Mouse (Mus musculus): Measurements from ENCODE around the gene Inpp5k. TPM values are rescaled to one million over a fixed set of nuclear protein-coding genes. Genes with fewer than 3 reads are reported as not detected.

The Inpp5k gene
- polyA plus RNA-seq, 1 experiment, result 20.7 TPM

GRCm38 (mm10) chr11:75608776-75609175, 22.0 kb upstream of the Inpp5k start:
- Histone ChIP-seq H3K4me2 (ENCODE audit: low read depth) (no peak overlapping the region), H3K79me2 (ENCODE audit: control insufficient read depth, insufficient read depth) (no peaks in the 10 kb centered on the region), H3K36me3 (ENCODE audit: control insufficient read depth, insufficient read depth) (peaks cover 49% of the 10 kb centered on the region), H3K4me3 (no peak overlapping the region), H3K27me3 (ENCODE audit: control insufficient read depth, insufficient read depth, insufficient read length) (no peaks in the 10 kb centered on the region), H3ac (ENCODE audit: control insufficient read depth, insufficient read length) (no peak overlapping the region)
- no peak for TF ChIP-seq CEBPB (IDR thresholded peaks at IDR 0.05; ENCODE audit: insufficient read depth, poor library complexity, severe bottlenecking)
- no peak for TF ChIP-seq POLR2AphosphoS2 (IDR thresholded peaks at IDR 0.05; ENCODE audit: insufficient read length, low read depth)
- no peak for TF ChIP-seq SRF (IDR thresholded peaks at IDR 0.05; ENCODE audit: control insufficient read depth, insufficient read length, low read depth)
- no peak for TF ChIP-seq TCF12 (IDR thresholded peaks at IDR 0.05; ENCODE audit: insufficient read depth, poor library complexity, severe bottlenecking)
- TF ChIP-seq MYOD1 (IDR thresholded peaks at IDR 0.05; ENCODE audit: control insufficient read depth in 1 of 3, insufficient read length in 2 of 3, low read depth in 2 of 3), result no peak
- no peak for TF ChIP-seq MAX (IDR thresholded peaks at IDR 0.05; ENCODE audit: low read depth)
- no peak for TF ChIP-seq USF1 (IDR thresholded peaks at IDR 0.05; ENCODE audit: low read depth)
- TF ChIP-seq REST (IDR thresholded peaks at IDR 0.05; ENCODE audit: insufficient read depth, insufficient read length), result no peak
- no peak for TF ChIP-seq TCF3 (IDR thresholded peaks at IDR 0.05; ENCODE audit: insufficient read length, low read depth)
- TF ChIP-seq E2F4 (IDR thresholded peaks at IDR 0.05; ENCODE audit: insufficient read depth), result no peak
- TF ChIP-seq MYOG (IDR thresholded peaks at IDR 0.05; ENCODE audit: control insufficient read depth in 1 of 3, insufficient read depth in 1 of 3, insufficient read length in 2 of 3, low read depth in 2 of 3), result no peak
- no peak for TF ChIP-seq POLR2A (IDR thresholded peaks at IDR 0.05; ENCODE audit: insufficient read length, low read depth)

GRCm38 (mm10) chr11:75610021-75610420, 20.8 kb upstream of the Inpp5k start:
- Histone ChIP-seq H3K4me3 (no peak overlapping the region), H3K79me2 (ENCODE audit: control insufficient read depth, insufficient read depth) (no peaks in the 10 kb centered on the region), H3K4me2 (ENCODE audit: low read depth) (no peak overlapping the region), H3ac (ENCODE audit: control insufficient read depth, insufficient read length) (no peak overlapping the region), H3K36me3 (ENCODE audit: control insufficient read depth, insufficient read depth) (peaks cover 44% of the 10 kb centered on the region), H3K27me3 (ENCODE audit: control insufficient read depth, insufficient read depth, insufficient read length) (no peaks in the 10 kb centered on the region)
- TF ChIP-seq POLR2A (IDR thresholded peaks at IDR 0.05; ENCODE audit: insufficient read length, low read depth) (no peak), USF1 (IDR thresholded peaks at IDR 0.05; ENCODE audit: low read depth) (no peak), TCF3 (IDR thresholded peaks at IDR 0.05; ENCODE audit: insufficient read length, low read depth) (no peak), TCF12 (IDR thresholded peaks at IDR 0.05; ENCODE audit: insufficient read depth, poor library complexity, severe bottlenecking) (no peak), MAX (IDR thresholded peaks at IDR 0.05; ENCODE audit: low read depth) (no peak), REST (IDR thresholded peaks at IDR 0.05; ENCODE audit: insufficient read depth, insufficient read length) (no peak), E2F4 (IDR thresholded peaks at IDR 0.05; ENCODE audit: insufficient read depth) (no peak), MYOG (IDR thresholded peaks at IDR 0.05; ENCODE audit: control insufficient read depth in 1 of 3, insufficient read depth in 1 of 3, insufficient read length in 2 of 3, low read depth in 2 of 3) (no peak), CEBPB (IDR thresholded peaks at IDR 0.05; ENCODE audit: insufficient read depth, poor library complexity, severe bottlenecking) (no peak), POLR2AphosphoS2 (IDR thresholded peaks at IDR 0.05; ENCODE audit: insufficient read length, low read depth) (no peak), SRF (IDR thresholded peaks at IDR 0.05; ENCODE audit: control insufficient read depth, insufficient read length, low read depth) (no peak), MYOD1 (IDR thresholded peaks at IDR 0.05; ENCODE audit: control insufficient read depth in 1 of 3, insufficient read length in 2 of 3, low read depth in 2 of 3) (no peak)

- no peaks in the 10 kb centered on the region for H3K79me2 ChIP-seq (ENCODE audit: control insufficient read depth, insufficient read depth)
- no peak overlapping the region for H3K4me3 ChIP-seq
- TF ChIP-seq TCF12 (IDR thresholded peaks at IDR 0.05; ENCODE audit: insufficient read depth, poor library complexity, severe bottlenecking), result no peak
- TF ChIP-seq MAX (IDR thresholded peaks at IDR 0.05; ENCODE audit: low read depth), result no peak
- TF ChIP-seq POLR2AphosphoS2 (IDR thresholded peaks at IDR 0.05; ENCODE audit: insufficient read length, low read depth), result no peak
- TF ChIP-seq POLR2A (IDR thresholded peaks at IDR 0.05; ENCODE audit: insufficient read length, low read depth), result no peak
- TF ChIP-seq MYOG (IDR thresholded peaks at IDR 0.05; ENCODE audit: control insufficient read depth in 1 of 3, insufficient read depth in 1 of 3, insufficient read length in 2 of 3, low read depth in 2 of 3), result no peak
- no peak for TF ChIP-seq CEBPB (IDR thresholded peaks at IDR 0.05; ENCODE audit: insufficient read depth, poor library complexity, severe bottlenecking)
- no peak for TF ChIP-seq USF1 (IDR thresholded peaks at IDR 0.05; ENCODE audit: low read depth)
- TF ChIP-seq SRF (IDR thresholded peaks at IDR 0.05; ENCODE audit: control insufficient read depth, insufficient read length, low read depth), result no peak
- no peaks in the 10 kb centered on the region for H3K27me3 ChIP-seq (ENCODE audit: control insufficient read depth, insufficient read depth, insufficient read length)
- no peak overlapping the region for H3K4me2 ChIP-seq (ENCODE audit: low read depth)
- no peak overlapping the region for H3ac ChIP-seq (ENCODE audit: control insufficient read depth, insufficient read length)
- H3K36me3 ChIP-seq (ENCODE audit: control insufficient read depth, insufficient read depth), result peaks cover 46% of the 10 kb centered on the region
Observed at GRCm38 (mm10) chr11:75614769-75615168, 16.0 kb upstream of the Inpp5k start.

GRCm38 (mm10) chr11:75615556-75615955, 15.2 kb upstream of the Inpp5k start:
- H3K27me3 ChIP-seq (ENCODE audit: control insufficient read depth, insufficient read depth, insufficient read length), result no peaks in the 10 kb centered on the region
- H3ac ChIP-seq (ENCODE audit: control insufficient read depth, insufficient read length), result no peak overlapping the region
- H3K79me2 ChIP-seq (ENCODE audit: control insufficient read depth, insufficient read depth), result no peaks in the 10 kb centered on the region
- no peak overlapping the region for H3K4me2 ChIP-seq (ENCODE audit: low read depth)
- H3K36me3 ChIP-seq (ENCODE audit: control insufficient read depth, insufficient read depth), result peaks cover 41% of the 10 kb centered on the region
- no peak overlapping the region for H3K4me3 ChIP-seq
- TF ChIP-seq REST (IDR thresholded peaks at IDR 0.05; ENCODE audit: insufficient read depth, insufficient read length) (no peak), POLR2A (IDR thresholded peaks at IDR 0.05; ENCODE audit: insufficient read length, low read depth) (no peak), TCF12 (IDR thresholded peaks at IDR 0.05; ENCODE audit: insufficient read depth, poor library complexity, severe bottlenecking) (no peak), E2F4 (IDR thresholded peaks at IDR 0.05; ENCODE audit: insufficient read depth) (no peak), SRF (IDR thresholded peaks at IDR 0.05; ENCODE audit: control insufficient read depth, insufficient read length, low read depth) (no peak), POLR2AphosphoS2 (IDR thresholded peaks at IDR 0.05; ENCODE audit: insufficient read length, low read depth) (no peak), USF1 (IDR thresholded peaks at IDR 0.05; ENCODE audit: low read depth) (no peak), CEBPB (IDR thresholded peaks at IDR 0.05; ENCODE audit: insufficient read depth, poor library complexity, severe bottlenecking) (no peak), TCF3 (IDR thresholded peaks at IDR 0.05; ENCODE audit: insufficient read length, low read depth) (no peak), MYOG (IDR thresholded peaks at IDR 0.05; ENCODE audit: control insufficient read depth in 1 of 3, insufficient read depth in 1 of 3, insufficient read length in 2 of 3, low read depth in 2 of 3) (no peak), MAX (IDR thresholded peaks at IDR 0.05; ENCODE audit: low read depth) (no peak), MYOD1 (IDR thresholded peaks at IDR 0.05; ENCODE audit: control insufficient read depth in 1 of 3, insufficient read length in 2 of 3, low read depth in 2 of 3) (no peak)
